Mouse (Mus musculus) gastrocnemius, postnatal 4 days (tissue): Measurements from ENCODE around the gene Trpc2. TPM values are rescaled to one million over a fixed set of nuclear protein-coding genes. Genes with fewer than 3 reads are reported as not detected.

Experiments
- DNase-seq, 2 experiments: peaks; one replicate each; pipeline ENCODE4 v3.0.0; 2021 to 2022; ENCODE audit warnings: low spot score in 2 of 2, mixed read lengths in 2 of 2
- total RNA-seq, 2 experiments: library from RNA; stranded (reverse); gene quantifications; 2 replicates each; pipeline ENCODE4 v1.2.3; 2021

The Trpc2 gene
- total RNA-seq, 2 experiments from 2014 or later, result 0.29 to 0.93 TPM

GRCm38 (mm10) chr7:102102241-102102640, 19.3 kb downstream of the Trpc2 start:
- no peak for DNase-seq

- DNase-seq, result no peak
These were observed 19.8 kb downstream of the Trpc2 start for GRCm38 (mm10) chr7:102102696-102103095.

- DNase-seq, result no peak
These were observed 20.6 kb downstream of the Trpc2 start for GRCm38 (mm10) chr7:102103555-102103954.

DNA sequence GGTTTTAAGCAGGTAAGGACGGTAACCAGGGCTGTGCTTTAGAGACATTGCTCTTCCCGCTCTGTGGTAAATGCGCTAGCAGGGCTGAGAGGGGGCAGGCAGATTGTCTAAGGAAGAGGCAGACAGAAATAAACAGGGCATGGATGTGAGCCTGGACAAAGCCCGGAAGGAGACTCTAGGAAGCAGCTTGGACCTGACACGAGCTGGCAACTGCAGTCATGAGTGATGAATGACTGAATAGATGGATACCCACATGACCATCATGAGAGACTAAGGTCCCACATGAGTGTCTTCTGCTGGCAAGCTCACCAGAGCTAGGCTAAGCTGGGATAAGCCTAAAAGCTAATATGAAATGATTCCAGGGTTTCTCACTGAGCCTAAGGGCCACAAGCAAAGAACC, 21.2 kb downstream of the Trpc2 start:
- no peak for DNase-seq

DNA sequence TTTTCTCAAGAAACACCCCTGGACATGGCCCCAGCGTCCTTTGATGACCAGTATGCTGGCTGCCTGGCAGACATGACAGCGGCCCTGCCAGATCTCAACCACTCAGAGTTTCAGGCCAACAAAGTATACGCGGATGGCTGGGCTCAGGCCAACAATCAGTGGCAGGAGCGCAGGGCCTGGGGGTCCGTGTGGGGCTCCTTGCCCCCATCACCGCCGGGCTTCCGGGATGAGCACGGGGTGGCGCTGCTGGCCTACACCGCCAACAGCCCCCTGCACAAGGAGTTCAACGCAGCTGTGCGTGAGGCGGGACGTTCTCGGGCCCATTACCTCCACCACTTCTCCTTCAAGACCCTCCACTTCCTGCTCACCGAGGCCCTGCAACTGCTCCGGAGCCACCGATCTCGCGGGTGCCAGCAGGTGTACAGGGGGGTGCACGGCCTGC, 23.8 kb downstream of the Trpc2 start:
- peak in 1 of 2 experiments; percentile 15 for DNase-seq

GRCm38 (mm10) chr7:102108206-102108605, 25.3 kb downstream of the Trpc2 start:
- no peak for DNase-seq

GRCm38 (mm10) chr7:102109171-102109570, 26.3 kb downstream of the Trpc2 start, which contains the start of gene Art5:
Art5 (minus strand) TSS chr7:102109489.
- no peak for DNase-seq

DNA sequence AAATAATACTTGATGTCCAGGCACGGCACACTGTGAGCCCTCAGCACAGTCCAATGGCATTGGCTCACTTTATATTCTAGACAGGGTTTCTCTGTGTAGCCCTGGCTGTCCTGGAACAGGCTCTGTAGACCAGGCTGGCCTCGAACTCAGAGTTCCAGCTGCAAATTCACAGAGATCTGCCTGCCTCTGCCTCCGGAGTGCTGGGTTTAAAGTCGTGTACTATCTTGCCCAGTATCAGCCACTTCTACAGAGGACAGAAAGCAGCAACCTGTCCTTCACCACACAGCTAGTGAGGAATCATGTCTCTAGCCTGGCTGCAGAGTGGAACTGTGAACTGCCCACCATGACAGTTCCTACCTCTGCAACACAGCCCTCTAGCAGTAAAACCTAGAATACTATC, 26.8 kb downstream of the Trpc2 start:
- DNase-seq, result no peak

DNA sequence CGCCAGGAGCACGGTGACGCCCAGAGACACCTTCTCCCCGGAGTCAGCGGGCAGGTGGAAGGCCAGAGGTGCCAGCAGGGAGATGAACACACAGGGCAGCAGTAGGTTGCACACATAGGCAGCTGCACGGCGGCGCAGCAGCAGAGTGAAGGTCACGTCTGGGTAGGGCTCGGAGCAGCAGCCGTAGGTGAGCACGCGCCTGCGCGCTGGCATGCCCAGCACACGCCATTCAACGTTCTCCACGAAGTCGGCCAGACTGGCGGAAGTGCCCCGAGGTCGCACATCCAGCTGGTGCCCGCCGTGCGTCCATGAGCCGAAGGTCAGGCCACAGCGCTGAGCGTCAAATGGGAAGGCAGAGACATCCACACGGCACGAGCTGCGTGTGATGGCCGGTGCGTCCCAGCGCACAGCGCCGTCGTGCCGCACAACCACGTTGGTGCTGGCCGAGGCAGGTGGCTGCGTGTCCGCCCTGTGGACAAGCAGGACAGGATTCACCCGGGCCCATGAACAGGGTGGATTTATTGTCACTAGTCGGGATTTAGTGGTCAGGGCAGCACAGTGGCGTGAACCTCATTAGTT, 30.3 kb downstream of the Trpc2 start:
- no peak for DNase-seq

GRCm38 (mm10) chr7:102116579-102117331, 33.8 kb downstream of the Trpc2 start, which contains the start of gene Chrna10:
Chrna10 (minus strand) TSS chr7:102116828.
- no peak for DNase-seq

DNA sequence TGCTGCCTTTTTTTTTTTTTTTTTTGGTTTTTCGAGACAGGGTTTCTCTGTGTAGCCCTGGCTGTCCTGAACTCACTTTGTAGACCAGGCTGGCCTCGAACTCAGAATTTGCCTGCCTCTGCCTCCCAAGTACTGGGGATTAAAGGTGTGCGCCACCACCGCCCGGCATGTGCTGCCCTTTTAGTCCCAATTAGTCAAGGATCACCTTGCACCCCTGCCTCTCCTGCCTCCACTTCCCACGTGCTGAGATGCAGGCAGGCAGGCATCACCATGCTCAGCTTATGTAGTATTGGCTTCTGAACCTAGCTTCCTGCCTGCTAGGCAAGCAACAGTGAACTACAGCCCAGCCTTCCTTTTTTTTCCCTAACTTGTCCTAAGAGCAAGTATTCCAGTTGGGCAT, 34.5 kb downstream of the Trpc2 start:
- DNase-seq, result no peak

- DNase-seq, result no peak
These were observed 37.4 kb downstream of the Trpc2 start for GRCm38 (mm10) chr7:102120326-102120725.

GRCm38 (mm10) chr7:102132395-102132794, 49.5 kb downstream of the Trpc2 start:
- DNase-seq, result no peak

- DNase-seq, result no peak
These were observed 54.5 kb downstream of the Trpc2 start for GRCm38 (mm10) chr7:102137464-102137863.

DNA sequence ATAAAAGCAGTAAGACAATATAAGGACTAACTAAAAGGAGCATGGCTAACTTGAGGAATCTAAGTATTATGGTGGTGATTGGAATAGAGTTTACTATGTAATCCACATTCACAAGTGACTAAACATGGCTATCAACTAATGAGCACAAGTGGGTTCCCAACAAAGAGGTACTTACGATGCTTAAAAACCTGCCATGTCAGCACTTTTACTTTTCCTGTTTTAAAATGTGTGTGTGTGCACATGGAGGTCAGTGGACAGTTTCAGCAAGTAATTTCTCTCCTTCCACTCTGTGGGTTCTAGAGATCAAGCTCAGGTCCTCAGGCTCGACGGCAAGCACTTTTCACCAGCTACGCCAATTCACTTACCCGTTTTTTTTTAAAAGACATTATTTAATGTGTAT, 55.0 kb downstream of the Trpc2 start:
- DNase-seq, result no peak

Other genes with a start within 250 kb of the Trpc2 start
- gene Inppl1, start 244.9 kb upstream of the Trpc2 start, total RNA-seq, result 100 to 1,000 TPM in 1 of 2 experiments, 10 to 100 TPM in 1; 95.1 to 101 TPM
- 1 to 10 TPM; 6.4 to 9.1 TPM for gene Folr2, start 225.9 kb upstream of the Trpc2 start, total RNA-seq
- 10 to 100 TPM; 21.4 to 24.4 TPM for gene Anapc15, start 219.4 kb upstream of the Trpc2 start, total RNA-seq
- gene Folr1, start 212.3 kb upstream of the Trpc2 start, total RNA-seq, result 1 to 10 TPM; 1.1 to 1.6 TPM
- 100 to 1,000 TPM; 105 to 106 TPM for gene Lamtor1, start 177.2 kb upstream of the Trpc2 start, total RNA-seq
- gene Tomt, start 176.8 kb upstream of the Trpc2 start, total RNA-seq, result under 1 TPM in 1 of 2 experiments, not detected in 1; 0.10 TPM
- gene Lrrc51, start 149.2 kb upstream of the Trpc2 start, total RNA-seq, result 1 to 10 TPM; 2.8 to 3.1 TPM
- 100 to 1,000 TPM; 115 to 123 TPM for gene Numa1, start 149.0 kb upstream of the Trpc2 start, total RNA-seq
- gene Il18bp, start 64.4 kb upstream of the Trpc2 start, total RNA-seq, result 1 to 10 TPM; 5.0 to 6.2 TPM
- gene Rnf121, start 17.6 kb upstream of the Trpc2 start, total RNA-seq, result 10 to 100 TPM; 27.4 to 31.3 TPM
- gene Xndc1, start 17.6 kb upstream of the Trpc2 start, total RNA-seq, result 10 to 100 TPM; 14.5 to 18.6 TPM
- 1 to 10 TPM; 1.4 to 2.6 TPM for gene Xntrpc, start 17.4 kb upstream of the Trpc2 start, total RNA-seq
- 100 to 1,000 TPM; 223 to 276 TPM for gene Art1, start 18.6 kb downstream of the Trpc2 start, total RNA-seq
- 10 to 100 TPM in 1 of 2 experiments, 1 to 10 TPM in 1; 8.8 to 13.6 TPM for gene Art5, start 26.4 kb downstream of the Trpc2 start, total RNA-seq
- not detected for gene Chrna10, start 33.7 kb downstream of the Trpc2 start, total RNA-seq
- 10 to 100 TPM; 41.2 to 43.6 TPM for gene Nup98, start 127.1 kb downstream of the Trpc2 start, total RNA-seq
- 10 to 100 TPM; 42.7 to 42.8 TPM for gene Pgap2, start 127.1 kb downstream of the Trpc2 start, total RNA-seq
- 10 to 100 TPM; 42.9 to 43.5 TPM for gene Rhog, start 172.9 kb downstream of the Trpc2 start, total RNA-seq
- 100 to 1,000 TPM; 248 to 260 TPM for gene Stim1, start 184.7 kb downstream of the Trpc2 start, total RNA-seq